Mouse (Mus musculus) intestine, postnatal 0 days (tissue): ENCODE measurements around the gene Sdhaf4. TPM values are rescaled to one million over a fixed set of nuclear protein-coding genes. Genes with fewer than 3 reads are reported as not detected.

Experiments
- ATAC-seq: fragments of 200-750 bp; cut with Nextera tagmentation; 2 replicates; pipeline ENCODE4 v1.8.0; 2017; ENCODE audit warnings: mild to moderate bottlenecking, moderate TSS enrichment, moderate library complexity
- H3K27ac ChIP-seq: fragments of 300-500 bp; sonication (generic); 2 replicates; pipeline ENCODE4 v1.5.1; 2014; ENCODE audit warnings: mild to moderate bottlenecking, low read depth, low read length, moderate library complexity
- H3K27me3 ChIP-seq: fragments of 300-500 bp; sonication (generic); replicated peaks from 2 replicates; pipeline ENCODE4 v1.6.1; 2014; ENCODE audit warnings: low read length, mixed read lengths; ENCODE audit not compliant: control insufficient read depth, insufficient read depth
- H3K36me3 ChIP-seq: fragments of 300-500 bp; sonication (generic); 2 replicates; pipeline ENCODE4 v1.6.1; 2014; ENCODE audit warnings: mild to moderate bottlenecking, moderate library complexity; ENCODE audit not compliant: control insufficient read depth, insufficient read depth
- H3K4me1 ChIP-seq: fragments of 300-500 bp; sonication (generic); replicated peaks from 2 replicates; pipeline ENCODE4 v1.6.1; 2014; ENCODE audit warnings: antibody characterized with exemption, low read length, mixed read lengths; ENCODE audit not compliant: control insufficient read depth, insufficient read depth
- H3K4me2 ChIP-seq: fragments of 300-500 bp; sonication (generic); replicated peaks from 2 replicates; pipeline ENCODE4 v1.6.1; 2014; ENCODE audit warnings: low read depth, mild to moderate bottlenecking, moderate library complexity
- H3K4me3 ChIP-seq: fragments of 300-500 bp; sonication (generic); 2 replicates; pipeline ENCODE4 v1.5.1; 2014; ENCODE audit warnings: low read depth, low read length
- H3K9ac ChIP-seq: fragments of 300-500 bp; sonication (generic); 2 replicates; pipeline ENCODE4 v1.6.1; 2014; ENCODE audit warnings: mild to moderate bottlenecking, low read depth, low read length
- H3K9me3 ChIP-seq: fragments of 300-500 bp; sonication (generic); 2 replicates; pipeline ENCODE4 v1.6.1; 2016; ENCODE audit warnings: mixed run types; ENCODE audit not compliant: control insufficient read depth
- CTCF ChIP-seq: sonication (generic); IDR thresholded peaks from 2 replicates; pipeline ENCODE4 v1.5.1; 2016; ENCODE audit warnings: low read depth, mild to moderate bottlenecking, control low read depth, antibody characterized with exemption, moderate library complexity
- WGBS: fragments of 180-500 bp; shearing (Covaris S2); extraction: QIAGEN DNeasy Blood & Tissue Kit; methylation state at CpG from one replicate; pipeline ENCODE4 v1.1.7; 2014; 5-methylcytosine and 5-hydroxymethylcytosine counted together
- polyA plus RNA-seq: library from polyadenylated mRNA; unstranded; fragments of >200 nt; fragmentation: Nextera tagmentation; extraction: Ambion mirVana; gene quantifications from 2 replicates; pipeline ENCODE4 v1.2.1, GENCODE M21; 2015

Sdhaf4 gene
- polyA plus RNA-seq, 1 experiment from 2014 or later = 72.6 TPM

DNA sequence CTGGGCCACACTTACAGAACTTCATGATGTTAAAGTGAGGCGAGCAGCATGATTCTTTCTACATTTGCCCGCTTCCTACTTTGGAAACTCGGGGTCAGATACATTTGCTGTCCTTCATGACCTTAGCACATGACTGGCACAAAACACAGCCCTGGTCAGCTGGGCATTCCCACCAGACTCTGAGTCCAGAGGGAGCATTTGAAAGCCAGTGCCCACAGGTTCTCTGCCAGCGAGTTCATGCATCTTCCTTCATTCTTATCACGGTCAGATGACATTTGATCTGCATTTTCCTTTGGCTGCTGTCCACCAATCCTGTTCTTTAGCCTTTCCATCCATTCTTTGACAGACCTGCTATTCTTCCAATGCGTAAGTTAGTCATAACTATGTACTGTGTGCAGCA lies 4.6 kb upstream of the Sdhaf4 start:
- H3K9ac ChIP-seq = no peak overlapping the region
- H3K4me2 ChIP-seq = no peak overlapping the region
- WGBS = 95% methylated on average over 6 of the region's 6 CpGs
- no peak for TF ChIP-seq CTCF
- H3K4me3 ChIP-seq = no peak overlapping the region
- no peaks in the 10 kb centered on the region for H3K9me3 ChIP-seq
- ATAC-seq = no peak
- H3K4me1 ChIP-seq = no peaks in the 10 kb centered on the region
- H3K36me3 ChIP-seq = peaks cover 18% of the 10 kb centered on the region
- H3K27me3 ChIP-seq = no peaks in the 10 kb centered on the region
- no peak overlapping the region for H3K27ac ChIP-seq

DNA sequence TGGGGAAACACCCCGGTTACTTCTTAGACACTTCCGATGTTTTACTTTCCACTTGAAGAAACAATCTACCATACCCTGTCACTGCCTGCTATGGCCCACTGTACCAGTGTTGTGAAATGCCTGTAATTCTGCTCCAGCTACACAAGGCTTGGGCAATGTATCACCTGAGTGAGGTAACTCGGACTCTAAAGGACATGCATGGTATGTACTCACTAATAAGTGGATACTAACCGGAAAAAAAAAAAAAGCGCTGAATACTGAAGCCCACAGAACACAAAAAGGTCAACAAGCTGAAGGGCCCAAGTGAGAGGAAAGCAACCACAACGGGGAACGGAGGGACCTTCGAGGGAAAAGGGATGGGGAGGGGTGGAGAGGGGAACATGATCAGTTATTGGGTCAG lies 2.2 kb upstream of the Sdhaf4 start:
- no peak overlapping the region for H3K4me3 ChIP-seq
- no peaks in the 10 kb centered on the region for H3K27me3 ChIP-seq
- H3K27ac ChIP-seq = no peak overlapping the region
- H3K9ac ChIP-seq = no peak overlapping the region
- H3K4me1 ChIP-seq = no peaks in the 10 kb centered on the region
- ATAC-seq = no peak
- WGBS = 85% methylated on average over 8 of the region's 8 CpGs
- H3K36me3 ChIP-seq = peaks cover 4% of the 10 kb centered on the region; the same call in 1 of the 2 replicates
- H3K4me2 ChIP-seq = no peak overlapping the region
- no peak for TF ChIP-seq CTCF
- no peaks in the 10 kb centered on the region for H3K9me3 ChIP-seq

DNA sequence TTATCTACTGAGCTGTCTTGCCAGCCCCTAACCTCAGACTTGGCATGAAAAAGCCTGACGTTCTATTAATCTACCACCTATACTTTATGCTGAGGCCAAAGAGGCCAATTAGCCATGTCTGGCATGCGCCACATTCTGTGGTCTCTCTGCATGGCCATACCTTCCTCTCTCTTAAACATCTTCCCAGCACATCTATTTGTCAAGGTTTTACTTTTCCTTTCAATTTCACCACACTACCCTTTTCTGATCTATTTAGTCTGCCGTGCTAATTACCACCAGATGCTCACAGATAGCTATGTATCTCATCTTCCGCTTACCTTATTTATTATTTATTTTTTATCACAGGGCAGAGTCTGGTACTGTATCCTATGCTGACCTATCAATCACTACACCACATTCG lies 6.1 kb downstream of the Sdhaf4 start:
- ATAC-seq = no peak
- no peak for TF ChIP-seq CTCF
- Histone ChIP-seq H3K9me3 (no peaks in the 10 kb centered on the region), H3K36me3 (peaks cover 8% of the 10 kb centered on the region; the same call in 1 of the 2 replicates), H3K4me2 (no peak overlapping the region), H3K27ac (no peak overlapping the region), H3K4me1 (no peaks in the 10 kb centered on the region), H3K27me3 (no peaks in the 10 kb centered on the region), H3K9ac (no peak overlapping the region), H3K4me3 (no peak overlapping the region)
- 89% methylated on average over 5 of the region's 5 CpGs for WGBS

DNA sequence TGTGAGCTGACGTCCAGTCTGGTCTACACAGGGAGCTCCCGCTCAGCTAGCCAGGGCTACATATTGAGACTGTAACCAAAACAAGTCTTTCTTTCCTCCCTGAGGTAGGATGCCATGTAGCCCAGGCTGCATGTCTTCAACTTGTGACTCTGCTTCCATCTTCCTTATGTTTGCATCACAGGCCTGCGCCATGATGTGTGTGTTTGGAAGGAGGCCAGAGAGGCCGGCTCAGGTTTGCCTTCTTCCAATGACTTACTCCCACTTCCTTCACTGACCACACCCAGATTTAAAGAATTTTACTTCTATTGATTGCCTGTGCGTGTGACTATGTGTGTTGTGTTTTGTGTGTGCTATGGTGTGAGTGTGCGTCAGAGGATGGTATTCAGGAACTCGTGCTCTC lies 6.6 kb downstream of the Sdhaf4 start:
- ATAC-seq = no peak
- no peak overlapping the region for H3K9ac ChIP-seq
- no peaks in the 10 kb centered on the region for H3K4me1 ChIP-seq
- no peak overlapping the region for H3K4me2 ChIP-seq
- peaks cover 8% of the 10 kb centered on the region; the same call in 1 of the 2 replicates for H3K36me3 ChIP-seq
- WGBS = 95% methylated on average over 7 of the region's 7 CpGs
- H3K27me3 ChIP-seq = no peaks in the 10 kb centered on the region
- no peak overlapping the region for H3K27ac ChIP-seq
- no peaks in the 10 kb centered on the region for H3K9me3 ChIP-seq
- TF ChIP-seq CTCF = no peak
- no peak overlapping the region for H3K4me3 ChIP-seq

DNA sequence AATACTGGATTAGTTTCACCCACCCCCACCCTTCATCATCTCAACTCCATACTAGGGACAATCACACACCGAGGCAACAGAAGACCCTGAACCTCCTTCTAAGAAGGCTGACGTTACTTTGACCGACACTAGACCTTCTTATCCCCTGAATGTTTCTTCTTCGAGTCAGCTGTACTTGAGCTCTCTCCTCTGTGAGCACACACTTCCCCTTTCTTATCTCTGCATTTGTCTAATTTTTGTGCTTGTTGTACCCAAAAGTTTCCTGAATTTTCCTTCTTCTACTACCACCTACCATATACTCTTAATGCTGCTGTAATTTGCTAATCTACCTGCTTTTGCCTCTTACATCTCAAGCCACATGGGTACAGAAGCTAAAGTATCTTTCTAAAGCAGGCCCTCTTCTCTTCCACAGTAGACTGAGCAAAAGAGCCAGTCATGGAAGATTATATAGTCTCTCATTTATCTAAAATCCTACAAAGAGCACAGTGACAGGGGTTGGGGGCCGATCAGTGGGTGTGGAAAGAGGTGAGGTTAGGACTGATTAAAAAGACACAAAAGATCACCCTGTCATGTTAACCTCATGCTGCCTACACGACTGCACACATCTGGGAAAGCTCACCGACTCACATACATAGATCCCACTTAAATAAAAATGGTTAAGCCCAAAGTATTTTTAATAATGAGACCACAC lies 7.2 kb downstream of the Sdhaf4 start:
- Histone ChIP-seq H3K9ac (no peak overlapping the region), H3K9me3 (no peaks in the 10 kb centered on the region), H3K4me3 (no peak overlapping the region), H3K36me3 (peaks cover 8% of the 10 kb centered on the region; the same call in 1 of the 2 replicates), H3K4me2 (no peak overlapping the region), H3K27ac (no peak overlapping the region), H3K27me3 (no peaks in the 10 kb centered on the region), H3K4me1 (no peaks in the 10 kb centered on the region)
- TF ChIP-seq CTCF = no peak
- ATAC-seq = no peak
- WGBS = 91% methylated on average over 7 of the region's 7 CpGs

DNA sequence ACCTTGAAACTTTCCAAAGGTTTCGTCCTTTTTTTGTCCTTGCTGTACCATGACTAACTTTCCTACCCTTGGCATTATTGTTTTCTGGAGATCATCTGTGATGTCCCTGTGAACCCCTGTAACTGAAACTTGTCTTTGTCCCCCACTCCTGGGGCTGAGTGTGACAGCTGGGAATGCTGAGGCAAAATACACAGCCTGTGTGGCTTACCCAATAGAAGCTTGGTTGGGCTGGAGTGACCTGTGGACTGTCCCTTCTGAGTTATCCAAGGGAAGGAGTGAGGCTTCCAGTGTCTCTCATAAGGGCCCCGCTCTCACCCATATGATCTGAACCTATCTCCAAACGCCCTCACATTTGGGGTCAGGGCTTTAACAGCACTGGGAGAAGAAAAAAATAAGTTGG lies 8.0 kb downstream of the Sdhaf4 start:
- no peak overlapping the region for H3K4me3 ChIP-seq
- no peaks in the 10 kb centered on the region for H3K4me1 ChIP-seq
- H3K27ac ChIP-seq = no peak overlapping the region
- WGBS = 88% methylated on average over 3 of the region's 3 CpGs
- H3K27me3 ChIP-seq = no peaks in the 10 kb centered on the region
- no peak overlapping the region for H3K9ac ChIP-seq
- H3K4me2 ChIP-seq = no peak overlapping the region
- no peaks in the 10 kb centered on the region for H3K9me3 ChIP-seq
- ATAC-seq = no peak
- no peak for TF ChIP-seq CTCF
- H3K36me3 ChIP-seq = peaks cover 8% of the 10 kb centered on the region; the same call in 1 of the 2 replicates
